Mouse (Mus musculus): Measurements from ENCODE around the gene Aatk.

DNA sequence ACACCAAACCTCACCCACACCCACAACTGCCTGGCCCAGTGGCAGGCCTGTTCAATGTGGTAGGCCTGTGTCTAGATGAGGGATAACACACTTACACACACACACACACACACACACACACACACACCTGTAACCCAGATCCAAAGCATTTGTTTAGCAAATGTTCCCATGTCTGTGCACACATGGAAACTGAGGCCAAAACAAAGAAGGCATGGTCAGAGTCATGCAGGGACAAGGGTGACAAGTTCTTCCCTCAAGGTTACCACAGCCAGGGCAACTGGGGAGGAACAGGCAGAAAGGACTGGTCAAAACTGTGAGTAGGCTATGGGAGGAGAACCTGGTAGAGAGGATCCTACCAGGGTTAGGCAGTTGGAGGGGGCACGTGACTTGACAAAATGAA, 38.5 kb downstream of the Aatk start:
- TF ChIP-seq CTCF (IDR thresholded peaks at IDR 0.05) (no peak), EP300 (IDR thresholded peaks at IDR 0.05) (no peak)
